Mouse (Mus musculus) lung, adult 18-20 months (tissue): ENCODE data around the gene Tmem184a.

ENCODE experiments used
- DNase-seq, 2 experiments: peaks; one replicate each; pipeline ENCODE4 v3.0.0; 2022; ENCODE audit warnings: mixed read lengths in 2 of 2

Gene Tmem184a

GRCm38 (mm10) chr5:139792159-139792775, 27.4 kb downstream of the Tmem184a start:
- DNase-seq = no peak

DNA sequence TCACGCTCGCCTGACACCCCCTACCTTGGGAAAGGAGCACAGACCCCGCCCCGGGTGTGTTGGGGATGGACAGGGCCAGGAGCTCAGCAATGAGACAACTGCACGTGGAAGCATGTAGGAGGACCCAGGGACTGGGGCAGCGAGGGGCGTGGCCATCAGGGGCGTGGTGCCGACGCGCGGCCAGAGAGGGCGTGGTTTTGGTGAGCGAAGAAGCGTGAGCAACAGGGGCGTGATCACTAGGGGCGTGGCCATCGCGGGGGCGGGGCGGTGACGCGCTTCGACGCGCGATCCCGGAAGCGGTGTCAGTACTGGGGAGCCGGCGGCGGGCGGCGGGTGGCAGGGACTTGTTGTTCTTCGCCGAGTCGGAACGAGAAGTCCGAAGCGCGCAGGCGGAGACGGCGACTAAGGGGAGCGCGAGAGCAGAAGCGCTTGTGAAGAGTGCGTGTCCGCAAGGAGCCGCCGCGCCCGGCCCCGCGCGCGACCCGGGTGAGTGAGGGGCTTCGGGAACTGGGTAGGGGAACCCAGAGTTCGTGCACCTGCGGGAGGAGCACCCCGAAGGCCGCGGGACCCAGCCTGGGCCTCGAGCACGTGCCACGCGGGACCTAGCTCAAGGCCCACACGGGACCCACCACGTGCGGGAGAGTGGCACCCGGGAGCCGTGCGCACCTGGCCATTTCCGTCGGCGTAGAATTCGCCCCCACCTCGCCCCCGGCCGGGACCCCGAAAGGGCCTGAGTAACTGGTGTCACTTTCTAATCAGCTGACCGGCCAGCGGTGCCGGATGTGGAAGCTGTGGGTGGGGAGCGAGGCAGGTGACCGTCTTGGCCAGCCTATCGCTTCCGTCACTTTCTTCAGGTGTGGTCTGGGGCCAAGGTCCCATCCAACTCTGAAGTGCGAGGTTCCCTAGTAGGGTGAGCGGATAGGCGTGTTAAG, 28.2 kb downstream of the Tmem184a start, which contains the start of gene Mafk:
TSS of gene Mafk (plus strand) at position 287 of the 932 bp plus-strand sequence.
- peak; percentile 98 for DNase-seq

- DNase-seq = no peak
Measured at GRCm38 (mm10) chr5:139789466-139789865, 30.3 kb downstream of the Tmem184a start.

GRCm38 (mm10) chr5:139781406-139781805, 38.3 kb downstream of the Tmem184a start:
- no peak for DNase-seq

DNA sequence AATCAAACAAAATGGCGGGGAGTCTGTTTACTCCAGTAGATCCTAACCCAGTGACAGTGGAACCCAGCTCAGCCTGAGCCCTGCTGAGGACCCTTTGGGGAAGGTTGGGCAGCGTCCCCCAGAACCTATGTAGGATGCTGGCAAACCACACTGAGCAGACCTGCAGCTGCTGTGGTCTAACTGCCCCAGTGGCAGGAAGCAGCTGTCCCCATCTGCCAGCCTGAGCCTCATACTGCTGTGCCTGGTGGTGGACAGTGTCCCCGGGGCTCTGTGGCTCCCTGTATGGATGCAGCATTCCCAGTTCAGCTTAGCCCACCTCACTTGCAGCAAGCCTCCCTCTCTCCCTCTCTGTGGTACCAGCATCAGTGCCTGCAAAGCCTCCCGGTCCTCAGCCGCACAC, 42.8 kb downstream of the Tmem184a start:
- no peak for DNase-seq

DNA sequence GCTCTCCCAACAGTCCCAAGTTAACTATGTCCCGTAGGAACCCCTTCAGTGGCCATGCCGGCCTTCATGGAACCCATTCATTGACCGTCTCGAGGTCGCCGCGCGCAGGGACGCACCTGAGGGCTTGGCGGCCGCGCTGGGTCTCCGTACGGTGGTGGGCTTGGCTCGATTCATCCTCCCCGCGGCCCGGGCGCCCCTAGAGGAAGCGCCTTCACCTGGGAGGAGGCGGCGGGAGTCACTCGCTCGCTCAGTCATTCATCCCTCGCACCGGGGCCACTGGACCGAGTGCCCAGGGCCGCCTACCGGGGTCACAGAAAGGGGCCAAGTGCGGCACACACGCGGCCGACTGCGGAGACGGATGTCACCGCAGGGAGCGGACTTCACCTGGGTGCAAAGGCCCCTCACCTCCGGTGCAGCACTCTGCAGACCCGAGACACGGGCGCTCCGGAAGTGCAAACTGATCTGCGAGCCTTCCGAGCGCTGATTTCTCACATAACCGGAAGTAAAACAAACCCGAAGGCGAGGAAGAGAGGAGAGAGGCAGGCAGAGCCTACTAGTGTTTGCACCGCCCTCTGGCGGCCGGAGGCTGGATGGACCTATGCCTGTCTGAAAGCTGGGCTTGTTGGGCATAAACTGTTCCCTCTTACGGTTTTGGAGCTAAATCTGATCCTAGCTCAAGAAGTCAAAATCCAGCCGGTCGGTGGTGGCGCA, 44.3 kb downstream of the Tmem184a start, which contains the start of gene Ints1:
TSS of gene Ints1 (minus strand) at position 459 of the 711 bp plus-strand sequence.
- peak; percentile 94 to 95 for DNase-seq

DNA sequence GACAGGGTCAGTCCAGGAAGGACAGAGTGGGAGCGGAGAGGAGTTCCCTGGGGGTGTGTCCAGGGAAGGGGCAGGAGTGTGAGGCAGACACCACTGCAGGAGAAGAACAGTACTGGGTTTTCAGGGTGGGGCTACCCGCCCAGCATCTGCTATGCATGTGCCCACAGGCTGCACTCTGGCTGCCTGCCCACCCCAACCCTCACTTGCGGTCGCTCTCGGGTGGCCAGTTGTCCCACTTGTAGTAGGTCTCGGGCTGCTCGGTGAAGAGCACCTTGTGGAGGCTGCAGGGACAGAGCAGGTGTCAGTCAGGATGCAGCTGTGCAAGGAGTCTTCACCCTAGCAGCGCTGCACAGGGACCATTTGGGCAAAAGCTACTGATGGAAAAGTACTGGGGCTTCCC, 51.5 kb downstream of the Tmem184a start:
- DNase-seq = no peak

DNA sequence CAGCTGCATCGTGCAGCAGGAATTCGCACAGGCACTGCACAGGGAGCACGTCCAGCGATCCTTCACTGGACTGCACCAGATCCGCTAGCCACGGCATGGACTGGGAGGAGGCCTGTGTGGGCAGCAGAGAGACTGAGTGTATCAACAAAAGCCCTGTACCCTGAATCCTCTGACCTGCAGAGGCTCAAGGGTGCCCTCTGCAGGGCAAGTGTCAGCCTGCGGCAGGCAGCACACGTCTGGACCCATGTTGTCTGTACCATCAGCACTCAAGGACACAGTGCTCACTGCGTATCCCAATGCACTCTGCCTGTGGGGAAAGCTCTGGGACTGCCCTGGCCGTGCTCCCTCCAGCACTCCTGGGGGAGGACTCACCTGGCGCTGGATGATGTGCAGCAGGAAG, 55.4 kb downstream of the Tmem184a start:
- DNase-seq = no peak

DNA sequence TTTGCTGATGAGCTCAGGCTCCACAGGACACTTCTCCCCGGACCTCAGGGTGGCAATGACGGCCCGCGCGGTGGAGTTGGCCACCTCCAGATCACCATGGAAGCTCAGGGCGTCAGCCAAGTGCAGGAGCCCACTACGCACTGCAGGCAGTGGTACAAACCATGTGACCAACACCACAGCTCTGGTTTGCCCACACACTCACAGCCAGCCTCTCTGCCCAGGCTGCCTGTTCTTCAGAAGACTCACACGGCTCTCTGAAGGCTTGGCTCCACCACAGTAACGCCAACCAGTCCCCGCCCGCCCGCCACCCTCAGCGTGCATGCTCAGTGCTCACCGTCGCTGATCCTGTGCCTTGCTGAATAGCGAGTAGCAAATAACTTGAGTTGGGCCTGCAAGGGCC, 61.6 kb downstream of the Tmem184a start:
- no peak for DNase-seq

DNA sequence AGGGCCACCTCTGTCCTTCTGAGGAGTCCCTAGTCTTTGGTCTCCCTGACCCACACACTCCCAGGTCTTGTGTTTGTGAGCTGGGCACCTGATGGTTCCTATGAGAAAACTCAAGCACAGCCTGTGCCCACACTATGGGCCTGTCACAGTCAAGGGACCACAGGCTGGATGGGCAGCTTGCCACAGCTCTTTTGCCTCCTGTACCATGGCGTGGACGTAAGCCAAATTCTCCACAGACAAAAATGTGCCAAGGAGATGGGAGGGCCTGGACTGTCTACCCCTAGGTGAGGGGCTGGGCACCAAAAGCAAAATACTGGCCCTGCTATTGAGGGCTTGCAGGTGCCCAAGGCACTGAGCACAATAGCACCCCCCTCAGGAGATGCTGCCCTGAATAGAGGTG, 63.1 kb downstream of the Tmem184a start:
- DNase-seq = no peak

DNA sequence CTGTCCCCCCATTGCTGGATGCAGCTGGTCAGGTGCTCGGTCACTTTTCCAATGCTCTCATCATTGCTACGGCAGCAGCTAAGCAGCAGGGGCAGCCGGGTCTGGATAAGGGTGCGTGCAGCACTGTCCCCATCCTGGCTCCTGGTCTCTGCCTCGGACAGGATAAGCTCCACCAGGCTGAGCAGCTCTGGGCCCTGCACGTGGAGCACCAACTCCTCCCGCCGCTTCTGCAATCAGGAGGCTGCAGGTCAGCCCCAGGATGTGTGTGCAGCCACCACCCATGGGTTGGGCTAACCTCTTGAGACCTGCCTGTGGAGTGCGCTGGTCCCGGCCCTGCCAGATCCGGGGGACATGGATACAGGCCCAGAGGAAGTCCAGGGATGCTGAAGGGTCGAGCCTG, 63.6 kb downstream of the Tmem184a start:
- no peak for DNase-seq

DNA sequence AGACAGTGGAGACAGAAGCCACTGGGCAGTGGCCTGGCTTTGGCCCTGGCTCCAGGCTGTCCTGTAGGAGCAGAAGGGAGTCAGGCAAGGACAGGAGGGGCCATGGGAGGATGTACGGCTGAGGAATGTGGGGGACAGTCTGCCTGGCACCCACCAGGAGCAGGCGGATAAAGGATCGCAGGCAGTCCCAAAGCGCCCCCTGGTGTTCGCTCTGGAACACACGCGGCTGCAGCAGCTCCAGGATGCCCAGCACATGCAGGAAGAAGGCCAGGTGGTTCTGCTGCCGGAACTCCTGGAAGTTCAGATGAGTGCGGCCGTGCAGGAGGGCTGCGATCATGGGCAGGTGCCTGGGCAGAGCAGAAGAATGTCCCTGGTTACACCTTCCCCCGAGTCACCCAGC, 65.0 kb downstream of the Tmem184a start:
- DNase-seq = no peak
